Mouse (Mus musculus) small intestine, adult 2 months (tissue): ENCODE measurements around the gene Prkg1.

ENCODE experiments used
- CTCF ChIP-seq: fragments of 200-500 bp; IDR thresholded peaks from 2 replicates; pipeline ENCODE4 v1.5.1; 2012; ENCODE audit warnings: low read depth, mild to moderate bottlenecking, control low read depth, inconsistent platforms, low read length, moderate library complexity, mixed read lengths; ENCODE audit not compliant: insufficient replicate concordance, insufficient read length; ENCODE audit errors: extremely low read depth
- POLR2A ChIP-seq: fragments of 200-500 bp; IDR thresholded peaks from 2 replicates; pipeline ENCODE4 v1.6.1; 2012; ENCODE audit warnings: low read depth, mild to moderate bottlenecking, control low read depth, inconsistent platforms, low read length, moderate library complexity

DNA sequence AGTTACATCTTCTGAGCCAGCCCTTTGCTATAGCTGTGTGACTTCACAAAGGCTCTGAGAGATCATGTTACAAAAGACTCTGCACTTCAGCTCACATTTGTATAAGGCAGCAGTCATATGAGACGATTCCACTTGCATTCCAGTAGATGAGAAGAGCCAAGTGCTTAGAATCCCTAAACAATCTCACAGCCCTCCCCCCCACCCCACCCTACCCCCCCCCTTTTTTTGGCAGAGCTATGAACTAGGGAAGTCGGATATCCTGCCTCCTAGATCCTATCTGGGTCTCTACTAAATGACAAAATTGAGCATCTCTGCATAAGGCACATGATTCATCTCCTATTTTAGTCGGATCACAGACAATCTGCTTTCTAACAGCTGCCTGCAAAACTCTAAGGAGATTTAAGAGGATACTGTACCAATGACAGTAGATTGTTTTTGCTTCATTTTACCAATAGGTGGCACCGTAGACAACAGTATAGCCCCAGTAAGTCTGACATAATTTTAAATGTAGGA, 921.7 kb downstream of the Prkg1 start:
- TF ChIP-seq POLR2A, result no peak
- TF ChIP-seq CTCF, result no peak
